Mouse (Mus musculus): ENCODE measurements around the gene Palm2. TPM values are rescaled to one million over a fixed set of nuclear protein-coding genes. Genes with fewer than 3 reads are reported as not detected.

Palm2 gene
- total RNA-seq, 1 experiment = 1.8 TPM

GRCm38 (mm10) chr4:57655966-57656365 lies 221.9 kb downstream of the Palm2 start:
- H3K36me3 ChIP-seq (ENCODE audit: control insufficient read depth, insufficient read depth, low read length, poor library complexity, severe bottlenecking) = no peaks in the 10 kb centered on the region
- H3K9ac ChIP-seq (ENCODE audit: insufficient read depth, low read depth, low read length, poor library complexity, severe bottlenecking) = no peak overlapping the region
- no peak for TF ChIP-seq HCFC1 (IDR thresholded peaks at IDR 0.05; ENCODE audit: borderline replicate concordance, insufficient read depth, low read length)
- TF ChIP-seq ZC3H11A (IDR thresholded peaks at IDR 0.05; ENCODE audit: borderline replicate concordance, low read depth, low read length) = no peak
- no peak for TF ChIP-seq ZNF384 (IDR thresholded peaks at IDR 0.05; ENCODE audit: low read depth, low read length)
- TF ChIP-seq CHD2 (IDR thresholded peaks at IDR 0.05; ENCODE audit: low read depth, low read length) = no peak
- no peak for TF ChIP-seq MAFK (IDR thresholded peaks at IDR 0.05; ENCODE audit: insufficient read depth, low read depth, low read length)
- no peaks in the 10 kb centered on the region for H3K9me3 ChIP-seq (ENCODE audit: control insufficient read depth, insufficient read depth, low read depth, low read length)
- in situ Hi-C loops (cut with MboI; ENCODE audit: low sequenced_read_pairs in 2 of 2, unreplicated experiment in 2 of 2) = loop anchor here in 1 of 2 experiments (25.0 kb wide), 2 partner anchors 231 to 431 kb away; no protein-coding TSS in a partner anchor
- no peak overlapping the region for H3K4me3 ChIP-seq (ENCODE audit: insufficient read depth in 1 of 2, low read depth in 1 of 2, low read length in 2 of 2, poor library complexity in 1 of 2, severe bottlenecking in 1 of 2)
- no peak for DNase-seq (ENCODE audit: low read depth, low spot score)
- H3K4me1 ChIP-seq (ENCODE audit: control insufficient read depth in 2 of 2, insufficient read depth in 2 of 2, low read length in 2 of 2, poor library complexity in 1 of 2) = no peaks in the 10 kb centered on the region
- no peak overlapping the region for H3K27ac ChIP-seq (ENCODE audit: insufficient read depth, low read depth, low read length, poor library complexity, severe bottlenecking)

- H3K9me3 ChIP-seq (ENCODE audit: control insufficient read depth, insufficient read depth, low read depth, low read length) = no peaks in the 10 kb centered on the region
- H3K9ac ChIP-seq (ENCODE audit: insufficient read depth, low read depth, low read length, poor library complexity, severe bottlenecking) = no peak overlapping the region
- in situ Hi-C loops (cut with MboI; ENCODE audit: low sequenced_read_pairs in 2 of 2, unreplicated experiment in 2 of 2) = loop anchor here in 1 of 2 experiments (25.0 kb wide), 2 partner anchors 231 to 431 kb away; no protein-coding TSS in a partner anchor
- TF ChIP-seq ZNF384 (IDR thresholded peaks at IDR 0.05; ENCODE audit: low read depth, low read length) (no peak), MAFK (IDR thresholded peaks at IDR 0.05; ENCODE audit: insufficient read depth, low read depth, low read length) (no peak), CHD2 (IDR thresholded peaks at IDR 0.05; ENCODE audit: low read depth, low read length) (no peak), HCFC1 (IDR thresholded peaks at IDR 0.05; ENCODE audit: borderline replicate concordance, insufficient read depth, low read length) (no peak), ZC3H11A (IDR thresholded peaks at IDR 0.05; ENCODE audit: borderline replicate concordance, low read depth, low read length) (no peak)
- H3K27ac ChIP-seq (ENCODE audit: insufficient read depth, low read depth, low read length, poor library complexity, severe bottlenecking) = no peak overlapping the region
- no peaks in the 10 kb centered on the region for H3K36me3 ChIP-seq (ENCODE audit: control insufficient read depth, insufficient read depth, low read length, poor library complexity, severe bottlenecking)
- no peak overlapping the region for H3K4me3 ChIP-seq (ENCODE audit: insufficient read depth in 1 of 2, low read depth in 1 of 2, low read length in 2 of 2, poor library complexity in 1 of 2, severe bottlenecking in 1 of 2)
- no peaks in the 10 kb centered on the region for H3K4me1 ChIP-seq (ENCODE audit: control insufficient read depth in 2 of 2, insufficient read depth in 2 of 2, low read length in 2 of 2, poor library complexity in 1 of 2)
- DNase-seq (ENCODE audit: low read depth, low spot score) = no peak
These were observed 222.3 kb downstream of the Palm2 start for GRCm38 (mm10) chr4:57656388-57656787.

- Histone ChIP-seq H3K9me3 (ENCODE audit: control insufficient read depth, insufficient read depth, low read depth, low read length) (no peaks in the 10 kb centered on the region), H3K9ac (ENCODE audit: insufficient read depth, low read depth, low read length, poor library complexity, severe bottlenecking) (no peak overlapping the region), H3K4me3 (ENCODE audit: insufficient read depth in 1 of 2, low read depth in 1 of 2, low read length in 2 of 2, poor library complexity in 1 of 2, severe bottlenecking in 1 of 2) (no peak overlapping the region), H3K36me3 (ENCODE audit: control insufficient read depth, insufficient read depth, low read length, poor library complexity, severe bottlenecking) (no peaks in the 10 kb centered on the region), H3K4me1 (ENCODE audit: control insufficient read depth in 2 of 2, insufficient read depth in 2 of 2, low read length in 2 of 2, poor library complexity in 1 of 2) (no peaks in the 10 kb centered on the region), H3K27ac (ENCODE audit: insufficient read depth, low read depth, low read length, poor library complexity, severe bottlenecking) (no peak overlapping the region)
- in situ Hi-C loops (cut with MboI; ENCODE audit: low sequenced_read_pairs in 2 of 2, unreplicated experiment in 2 of 2) = loop anchor here in 1 of 2 experiments (25.0 kb wide), 2 partner anchors 230 to 430 kb away; no protein-coding TSS in a partner anchor
- no peak for DNase-seq (ENCODE audit: low read depth, low spot score)
- TF ChIP-seq ZC3H11A (IDR thresholded peaks at IDR 0.05; ENCODE audit: borderline replicate concordance, low read depth, low read length) (no peak), CHD2 (IDR thresholded peaks at IDR 0.05; ENCODE audit: low read depth, low read length) (no peak), MAFK (IDR thresholded peaks at IDR 0.05; ENCODE audit: insufficient read depth, low read depth, low read length) (no peak), HCFC1 (IDR thresholded peaks at IDR 0.05; ENCODE audit: borderline replicate concordance, insufficient read depth, low read length) (no peak), ZNF384 (IDR thresholded peaks at IDR 0.05; ENCODE audit: low read depth, low read length) (no peak)
These were observed 222.8 kb downstream of the Palm2 start for GRCm38 (mm10) chr4:57656861-57657260.

- DNase-seq (ENCODE audit: low read depth, low spot score) = no peak
These were observed 226.4 kb downstream of the Palm2 start for GRCm38 (mm10) chr4:57660470-57660869.

More at GRCm38 (mm10) chr4:57660470-57660869, 226.4 kb downstream of the Palm2 start:
- no peak overlapping the region for H3K4me3 ChIP-seq (ENCODE audit: insufficient read depth in 1 of 2, low read depth in 1 of 2, low read length in 2 of 2, poor library complexity in 1 of 2, severe bottlenecking in 1 of 2)
- H3K27ac ChIP-seq (ENCODE audit: insufficient read depth, low read depth, low read length, poor library complexity, severe bottlenecking) = no peak overlapping the region
- in situ Hi-C loops (cut with MboI; ENCODE audit: low sequenced_read_pairs in 2 of 2, unreplicated experiment in 2 of 2) = loop anchor here in 1 of 2 experiments (25.0 kb wide), 2 partner anchors 227 to 427 kb away; no protein-coding TSS in a partner anchor
- H3K4me1 ChIP-seq (ENCODE audit: control insufficient read depth in 2 of 2, insufficient read depth in 2 of 2, low read length in 2 of 2, poor library complexity in 1 of 2) = no peaks in the 10 kb centered on the region
- H3K9ac ChIP-seq (ENCODE audit: insufficient read depth, low read depth, low read length, poor library complexity, severe bottlenecking) = no peak overlapping the region
- H3K9me3 ChIP-seq (ENCODE audit: control insufficient read depth, insufficient read depth, low read depth, low read length) = no peaks in the 10 kb centered on the region
- no peaks in the 10 kb centered on the region for H3K36me3 ChIP-seq (ENCODE audit: control insufficient read depth, insufficient read depth, low read length, poor library complexity, severe bottlenecking)
- TF ChIP-seq ZNF384 (IDR thresholded peaks at IDR 0.05; ENCODE audit: low read depth, low read length) (no peak), CHD2 (IDR thresholded peaks at IDR 0.05; ENCODE audit: low read depth, low read length) (no peak), HCFC1 (IDR thresholded peaks at IDR 0.05; ENCODE audit: borderline replicate concordance, insufficient read depth, low read length) (no peak), MAFK (IDR thresholded peaks at IDR 0.05; ENCODE audit: insufficient read depth, low read depth, low read length) (no peak), ZC3H11A (IDR thresholded peaks at IDR 0.05; ENCODE audit: borderline replicate concordance, low read depth, low read length) (no peak)
